Mouse (Mus musculus) lung, postnatal 0 days (tissue): ENCODE measurements around the gene Ccr1.

Source experiments
- CTCF ChIP-seq: IDR thresholded peaks from 2 replicates; pipeline ENCODE4 v1.5.1; 2016; ENCODE audit warnings: antibody characterized with exemption, mild to moderate bottlenecking
- EP300 ChIP-seq: IDR thresholded peaks from 2 replicates; pipeline ENCODE4 v1.6.1; 2016; ENCODE audit warnings: antibody characterized with exemption, mild to moderate bottlenecking, control low read depth

- TF ChIP-seq CTCF (no peak), EP300 (no peak)
These were observed 31.8 kb downstream of the Ccr1 start for GRCm38 (mm10) chr9:123936604-123937280.
